Mouse (Mus musculus) kidney, adult 2 months (tissue): ENCODE measurements at regions not wholly inside any gene's neighbourhood (a gene's known extent, or its start where the extent isn't known, plus 50 kb on each side); places are given as distances from the start of the nearest gene placed in this dataset.
A peak's percentile ranks its signal among the peaks of the same experiment; 100 is the strongest.

Experiments
- DNase-seq: peaks from one replicate; pipeline ENCODE4 v3.0.0; 2021
- H3K27ac ChIP-seq: fragments of 200-500 bp; 2 replicates; pipeline ENCODE4 v1.5.1; 2012; ENCODE audit warnings: low read depth, low read length, control low read depth, inconsistent platforms; ENCODE audit not compliant: insufficient read depth
- H3K27me3 ChIP-seq: fragments of 200-500 bp; replicated peaks from 2 replicates; pipeline ENCODE4 v1.6.1; 2012; ENCODE audit warnings: mild to moderate bottlenecking, moderate library complexity, low read length, inconsistent platforms; ENCODE audit not compliant: control insufficient read depth, insufficient read depth
- H3K36me3 ChIP-seq: fragments of 200-500 bp; 2 replicates; pipeline ENCODE4 v1.6.1; 2012; ENCODE audit warnings: mild to moderate bottlenecking, moderate library complexity, low read length, inconsistent platforms; ENCODE audit not compliant: control insufficient read depth, insufficient read depth
- H3K4me1 ChIP-seq: fragments of 200-500 bp; 2 replicates; pipeline ENCODE4 v1.6.1; 2011; ENCODE audit warnings: low read length; ENCODE audit not compliant: control insufficient read depth, insufficient read depth
- H3K4me3 ChIP-seq: fragments of 200-500 bp; 2 replicates; pipeline ENCODE4 v1.5.1; 2011; ENCODE audit warnings: mild to moderate bottlenecking, low read depth, low read length, control low read depth; ENCODE audit not compliant: insufficient read depth
- CTCF ChIP-seq: fragments of 200-500 bp; conservative IDR thresholded peaks from 2 replicates; pipeline ENCODE4 v1.5.1; 2011; ENCODE audit warnings: low read depth, mild to moderate bottlenecking, control low read depth, low read length, moderate library complexity, mixed read lengths; ENCODE audit not compliant: insufficient read depth, insufficient read length
- POLR2A ChIP-seq: fragments of 200-500 bp; IDR thresholded peaks from one replicate; pipeline ENCODE4 v1.6.1; 2011; ENCODE audit warnings: low read depth, low read length, control low read depth
- WGBS: fragments of 180-500 bp; shearing (Covaris S2); methylation state at CpG from one replicate; pipeline ENCODE4 v1.1.7; 2018; 5-methylcytosine and 5-hydroxymethylcytosine counted together

DNA sequence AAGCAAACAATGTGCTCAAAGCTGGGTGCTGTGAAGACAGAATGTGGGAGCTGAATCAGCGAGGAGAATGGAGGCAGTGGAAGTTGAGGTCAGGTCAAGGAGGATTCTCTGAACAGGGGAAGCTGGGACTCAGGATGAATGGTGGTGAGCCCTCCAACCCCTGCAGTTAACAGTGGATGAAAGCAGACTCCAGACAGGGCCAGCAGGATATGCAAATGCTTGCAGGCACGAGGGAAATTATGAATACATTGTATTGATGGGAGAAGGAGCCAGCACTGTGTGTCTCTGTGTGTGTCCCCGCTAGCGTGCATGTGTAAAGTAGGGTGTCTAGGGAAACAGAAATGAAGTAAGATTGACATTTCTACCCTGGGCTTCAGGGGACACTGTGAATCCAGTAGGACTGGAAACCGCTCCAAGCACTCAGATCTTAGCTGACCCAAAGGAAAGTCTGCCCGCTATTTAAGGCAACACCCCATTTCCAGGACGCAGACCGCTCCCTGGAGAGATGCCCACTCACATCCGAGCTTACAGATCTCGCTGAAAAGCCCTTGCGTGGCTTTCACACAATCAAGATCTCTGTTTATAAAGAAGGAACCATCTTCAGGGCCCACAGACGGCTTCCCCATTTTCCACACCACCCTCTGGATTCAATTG is 141.7 kb downstream of the Trim33 start:
- no peak for TF ChIP-seq POLR2A
- no peaks in the 10 kb centered on the region for H3K36me3 ChIP-seq
- no peaks in the 10 kb centered on the region; the same call in 1 of the 2 replicates for H3K27me3 ChIP-seq
- no peak for DNase-seq
- WGBS: 49% methylated on average over 12 of the region's 12 CpGs
- H3K4me1 ChIP-seq: peaks cover 5% of the 10 kb centered on the region
- no peak overlapping the region for H3K4me3 ChIP-seq
- H3K27ac ChIP-seq: no peak overlapping the region

DNA sequence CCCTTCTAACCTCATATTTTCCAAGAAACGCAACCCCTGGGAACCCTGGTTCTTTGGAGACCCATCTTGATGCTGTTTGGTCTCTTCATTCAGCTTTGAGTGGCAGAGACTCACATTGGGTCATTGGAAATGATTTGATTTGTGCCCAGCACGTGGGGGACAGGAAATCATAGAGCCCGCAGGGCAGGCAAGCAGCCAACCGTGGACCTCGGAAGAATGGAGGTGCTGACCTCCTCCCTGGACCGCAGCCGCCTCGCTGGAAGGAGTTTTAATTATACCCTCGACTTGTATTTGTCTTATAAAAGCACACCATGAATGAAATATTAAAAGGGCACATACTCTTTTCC is 142.2 kb downstream of the Trim33 start:
- H3K36me3 ChIP-seq: no peaks in the 10 kb centered on the region
- peaks cover 4% of the 10 kb centered on the region for H3K4me1 ChIP-seq
- peak; percentile 75 for DNase-seq
- no peaks in the 10 kb centered on the region; the same call in 1 of the 2 replicates for H3K27me3 ChIP-seq
- no peak overlapping the region for H3K27ac ChIP-seq
- no peak overlapping the region for H3K4me3 ChIP-seq
- WGBS: 6% methylated on average over 9 of the region's 9 CpGs
- TF ChIP-seq POLR2A (no peak), CTCF (no peak)

DNA sequence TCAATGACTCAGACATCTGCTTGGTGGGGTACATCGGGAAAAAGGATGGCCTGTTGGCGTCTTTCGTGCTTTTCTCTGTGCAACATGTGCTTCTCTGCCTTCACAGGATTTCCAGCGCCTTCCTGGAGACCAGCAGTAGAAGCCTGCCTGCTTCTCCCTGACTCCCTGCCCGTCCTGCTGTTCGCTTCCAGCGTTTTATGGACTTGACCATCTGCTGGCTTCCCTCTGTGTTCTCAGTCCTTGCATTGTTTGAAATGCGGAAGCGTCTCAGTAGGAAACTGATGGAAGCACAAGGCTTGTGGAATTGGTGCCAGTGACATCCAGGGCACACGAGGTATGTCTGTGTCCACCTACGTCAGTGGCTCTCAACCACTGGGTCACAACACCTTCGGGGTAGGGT is 143.7 kb downstream of the Trim33 start:
- peaks cover 2% of the 10 kb centered on the region; the same call in 1 of the 2 replicates for H3K4me1 ChIP-seq

DNA sequence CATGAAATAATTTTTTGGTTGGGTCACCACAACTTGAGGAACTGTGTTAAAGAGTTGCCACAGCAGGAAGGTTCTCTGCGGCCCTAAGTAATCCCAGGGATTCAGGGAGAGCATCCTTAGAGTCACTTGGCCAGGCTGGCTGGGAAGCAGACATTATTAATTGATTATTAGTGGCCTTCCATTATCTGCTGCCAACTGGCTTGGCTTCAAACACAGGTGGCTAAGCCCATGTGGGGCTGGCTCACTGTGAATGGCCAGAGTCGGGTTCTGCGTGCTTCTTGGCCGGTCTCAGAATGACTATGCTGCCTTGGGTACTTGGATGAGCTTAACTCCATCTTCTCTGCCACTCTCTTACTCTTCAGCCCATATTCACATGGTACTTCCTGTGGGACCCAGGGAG is 144.2 kb downstream of the Trim33 start:
- Histone ChIP-seq H3K4me3 (no peak overlapping the region), H3K36me3 (no peaks in the 10 kb centered on the region), H3K27ac (no peak overlapping the region), H3K27me3 (no peaks in the 10 kb centered on the region; the same call in 1 of the 2 replicates), H3K4me1 (peaks cover 2% of the 10 kb centered on the region; the same call in 1 of the 2 replicates)
- no peak for DNase-seq
- TF ChIP-seq POLR2A (no peak), CTCF (no peak)
- WGBS: 96% methylated on average over 4 of the region's 4 CpGs

More for the DNA sequence above, 143.7 kb downstream of the Trim33 start:
- Histone ChIP-seq H3K36me3 (no peaks in the 10 kb centered on the region), H3K27me3 (no peaks in the 10 kb centered on the region; the same call in 1 of the 2 replicates), H3K4me3 (no peak overlapping the region), H3K27ac (no peak overlapping the region)
- TF ChIP-seq POLR2A (no peak), CTCF (no peak)
- no peak for DNase-seq
- WGBS: 93% methylated on average over 12 of the region's 12 CpGs

DNA sequence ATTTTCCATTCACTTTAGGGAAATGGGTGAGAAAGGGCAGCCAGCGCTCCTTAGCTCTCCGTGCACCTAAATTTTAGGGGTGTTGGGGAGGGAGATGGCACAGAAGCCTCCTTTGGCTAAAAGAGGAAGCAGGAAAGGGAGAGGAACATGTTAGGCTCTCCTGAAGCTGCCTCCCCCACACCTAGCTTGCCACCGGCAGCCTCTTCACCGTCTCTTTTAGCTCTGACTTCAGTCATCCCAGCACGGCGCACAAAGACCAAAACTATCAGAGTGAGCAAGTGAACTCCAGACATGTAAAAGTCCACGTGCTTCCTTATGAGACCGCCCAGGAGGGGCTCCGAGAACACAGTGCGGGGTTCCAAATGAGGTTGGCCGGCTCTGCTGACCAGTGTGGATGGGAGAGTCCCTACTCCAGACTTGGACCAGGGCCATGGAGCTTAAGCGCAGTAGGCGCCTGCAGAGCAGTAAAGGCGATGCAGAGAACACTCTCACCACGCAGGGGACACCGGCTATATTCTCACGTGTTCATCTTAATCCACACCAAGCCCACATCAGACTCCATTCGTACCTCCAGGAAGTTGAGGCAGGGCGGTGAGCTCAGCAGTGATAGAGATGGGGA is 146.8 kb downstream of the Trim33 start:
- Histone ChIP-seq H3K27me3 (no peaks in the 10 kb centered on the region), H3K4me1 (no peaks in the 10 kb centered on the region), H3K36me3 (no peaks in the 10 kb centered on the region), H3K27ac (no peak overlapping the region), H3K4me3 (no peak overlapping the region)
- DNase-seq: no peak
- TF ChIP-seq POLR2A (no peak), CTCF (no peak)
- 79% methylated on average over 19 of the region's 19 CpGs for WGBS

DNA sequence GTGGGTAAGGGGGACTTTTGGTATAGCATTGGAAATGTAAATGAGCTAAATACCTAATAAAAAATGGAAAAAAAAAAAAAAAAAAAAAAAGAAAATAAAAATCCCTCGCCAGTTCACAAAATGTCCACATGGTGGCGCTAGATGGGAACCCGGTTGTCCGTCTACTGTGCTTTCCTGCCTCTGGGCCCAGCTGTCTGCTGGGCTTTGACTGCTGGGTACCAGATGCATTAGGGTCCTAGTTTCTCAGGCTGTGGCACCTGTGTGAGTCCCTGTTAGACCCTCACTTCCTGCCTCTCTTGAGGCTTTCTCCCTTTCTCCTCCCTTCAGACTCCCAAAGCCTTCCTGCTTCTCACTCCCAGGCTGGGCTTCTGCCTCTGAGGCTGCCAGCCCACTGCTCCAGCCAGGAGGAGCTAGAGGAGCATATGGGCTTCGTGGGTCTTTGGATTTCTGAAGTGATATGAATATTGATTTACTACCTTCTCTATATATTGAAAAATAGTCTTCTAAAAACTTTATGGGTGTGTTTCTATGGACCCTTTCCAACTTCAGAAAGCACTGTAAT is 145.7 kb upstream of the Syt6 start:
- no peaks in the 10 kb centered on the region for H3K27me3 ChIP-seq
- no peaks in the 10 kb centered on the region for H3K4me1 ChIP-seq
- no peak overlapping the region for H3K27ac ChIP-seq
- H3K4me3 ChIP-seq: no peak overlapping the region
- no peaks in the 10 kb centered on the region for H3K36me3 ChIP-seq
- peak; percentile 45 for TF ChIP-seq CTCF
- TF ChIP-seq POLR2A: no peak
- no peak for DNase-seq
- whole genome bisulfite sequencing: 28% methylated on average over 5 of the region's 5 CpGs

DNA sequence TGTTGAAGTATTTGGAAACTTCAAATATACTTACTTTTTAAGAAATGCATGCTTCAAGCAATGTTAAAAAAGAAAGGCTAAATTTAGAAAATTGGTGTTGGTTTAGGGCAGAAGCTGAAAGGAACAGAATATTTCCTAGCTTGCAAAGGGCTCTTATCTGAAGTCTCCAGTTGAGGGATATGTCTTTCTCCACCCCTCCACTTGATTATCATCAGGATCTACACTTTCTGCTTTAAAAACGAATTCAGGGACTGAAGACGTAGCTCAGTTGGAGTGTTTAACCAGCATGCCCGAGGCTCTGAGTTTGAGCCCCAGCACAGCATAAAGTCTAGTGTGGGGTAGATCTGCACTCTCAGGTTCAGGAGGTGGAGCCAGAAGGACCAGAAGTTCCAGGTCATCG is 144.9 kb upstream of the Syt6 start:
- DNase-seq: no peak
- no peaks in the 10 kb centered on the region for H3K4me1 ChIP-seq
- no peaks in the 10 kb centered on the region for H3K36me3 ChIP-seq
- TF ChIP-seq POLR2A: no peak
- TF ChIP-seq CTCF: no peak
- no peaks in the 10 kb centered on the region for H3K27me3 ChIP-seq
- H3K4me3 ChIP-seq: no peak overlapping the region
- 70% methylated on average over 4 of the region's 4 CpGs for WGBS
- H3K27ac ChIP-seq: no peak overlapping the region
